Mouse (Mus musculus) left cerebral cortex, postnatal 14 days (tissue): ENCODE results near the gene Ccdc38. TPM values are rescaled to one million over a fixed set of nuclear protein-coding genes. Genes with fewer than 3 reads are reported as not detected.
A peak's percentile ranks its signal among the peaks of the same experiment; 100 is the strongest.

Experiments
- DNase-seq, 2 experiments: peaks; one replicate each; pipeline ENCODE4 v3.0.0; 2021 to 2022; ENCODE audit warnings: low spot score in 2 of 2, mixed read lengths in 1 of 2
- intact Hi-C: fragments of 180-260 bp; cut with DNase I; formaldehyde crosslinking; loops from one replicate; pipeline ENCODE4 v1.15.1; 2025
- long read RNA-seq, 2 experiments: library from polyadenylated mRNA; stranded (forward); transcript quantifications; one replicate each; pipeline ENCODE4 v2.0.0; 2021
- total RNA-seq, 2 experiments: library from RNA; stranded (reverse); gene quantifications; 2 replicates each; pipeline ENCODE4 v1.2.3; 2021

Gene Ccdc38
- total RNA-seq: under 1 TPM in 1 of 2 experiments, not detected in 1; 0.08 TPM
- long read RNA-seq, experiment 1: 0 reads
- long read RNA-seq, experiment 2: 0 reads

- no peak for DNase-seq
- intact Hi-C loops: loop anchor here (10.0 kb wide), 1 partner anchor 116 kb away; no protein-coding TSS in a partner anchor
Measured at GRCm38 (mm10) chr10:93540431-93541210, at the start of gene Ccdc38. Gene Ccdc38, plus strand, starts transcription at chr10:93540632.

- intact Hi-C loops: no loop called here
- DNase-seq: no peak
Measured at GRCm38 (mm10) chr10:93500864-93501263, 39.6 kb upstream of the Ccdc38 start.

- no peak for DNase-seq
- intact Hi-C loops: no loop called here
Measured at GRCm38 (mm10) chr10:93501346-93501745, 39.1 kb upstream of the Ccdc38 start.

GRCm38 (mm10) chr10:93508383-93508970 is 32.0 kb upstream of the Ccdc38 start:
- DNase-seq: peak in 1 of 2 experiments; percentile 26
- intact Hi-C loops: no loop called here

GRCm38 (mm10) chr10:93509532-93510153 is 30.8 kb upstream of the Ccdc38 start:
- DNase-seq: no peak
- intact Hi-C loops: no loop called here

GRCm38 (mm10) chr10:93515419-93515818 is 25.0 kb upstream of the Ccdc38 start:
- peak in 1 of 2 experiments; percentile 27 for DNase-seq
- intact Hi-C loops: no loop called here

- DNase-seq: no peak
- intact Hi-C loops: no loop called here
Measured at GRCm38 (mm10) chr10:93515927-93516326, 24.5 kb upstream of the Ccdc38 start.

- no peak for DNase-seq
- intact Hi-C loops: no loop called here
Measured at GRCm38 (mm10) chr10:93517754-93518153, 22.7 kb upstream of the Ccdc38 start.

- no peak for DNase-seq
- intact Hi-C loops: no loop called here
Measured at GRCm38 (mm10) chr10:93518186-93518585, 22.2 kb upstream of the Ccdc38 start.

GRCm38 (mm10) chr10:93518620-93519019 is 21.8 kb upstream of the Ccdc38 start:
- intact Hi-C loops: no loop called here
- DNase-seq: no peak

GRCm38 (mm10) chr10:93519159-93519558 is 21.3 kb upstream of the Ccdc38 start:
- DNase-seq: no peak
- intact Hi-C loops: no loop called here

- intact Hi-C loops: no loop called here
- no peak for DNase-seq
Measured at GRCm38 (mm10) chr10:93519756-93520155, 20.7 kb upstream of the Ccdc38 start.

GRCm38 (mm10) chr10:93520994-93521393 is 19.4 kb upstream of the Ccdc38 start:
- no peak for DNase-seq
- intact Hi-C loops: no loop called here

- no peak for DNase-seq
- intact Hi-C loops: no loop called here
Measured at GRCm38 (mm10) chr10:93525329-93525728, 15.1 kb upstream of the Ccdc38 start.

- intact Hi-C loops: no loop called here
- DNase-seq: no peak
Measured at GRCm38 (mm10) chr10:93538287-93538686, 2.1 kb upstream of the Ccdc38 start.

- DNase-seq: no peak
- intact Hi-C loops: no loop called here
Measured at GRCm38 (mm10) chr10:93538818-93539217, 1.6 kb upstream of the Ccdc38 start.

GRCm38 (mm10) chr10:93539775-93540430 is 529 bp upstream of the Ccdc38 start, which contains the start of gene Amdhd1:
Gene Amdhd1, minus strand, starts transcription at chr10:93540033.
- intact Hi-C loops: loop anchor here (10.0 kb wide), 1 partner anchor 115 kb away; no protein-coding TSS in a partner anchor
- DNase-seq: peak; percentile 63 to 66

- no peak for DNase-seq
- intact Hi-C loops: loop anchor here (10.0 kb wide), 1 partner anchor 117 kb away; no protein-coding TSS in a partner anchor
Measured at GRCm38 (mm10) chr10:93541585-93541984, 1.2 kb downstream of the Ccdc38 start.

GRCm38 (mm10) chr10:93542356-93542755 is 1.9 kb downstream of the Ccdc38 start:
- intact Hi-C loops: loop anchor here (10.0 kb wide), 1 partner anchor 118 kb away; no protein-coding TSS in a partner anchor
- DNase-seq: no peak

- intact Hi-C loops: loop anchor here (10.0 kb wide), 1 partner anchor 118 kb away; no protein-coding TSS in a partner anchor
- no peak for DNase-seq
Measured at GRCm38 (mm10) chr10:93543176-93543575, 2.7 kb downstream of the Ccdc38 start.
